Mouse (Mus musculus): ENCODE results near the gene Arrdc5.

- no peak for TF ChIP-seq GATA1 (IDR thresholded peaks at IDR 0.05; ENCODE audit: borderline replicate concordance, low read length)
- TF ChIP-seq FLI1 (IDR thresholded peaks at IDR 0.05; ENCODE audit: low read length), result no peak
Observed at GRCm38 (mm10) chr17:56285995-56286394, 14.1 kb downstream of the Arrdc5 start.

Data from megakaryocyte, embryonic 14.5 days (primary cell).